Mouse (Mus musculus) brain, embryonic 18.5 days (tissue): ENCODE data around the gene Foxj1.
"Not testable (repeated sequence)": the region's sequence is repeated elsewhere in the genome, so short reads cannot be mapped to it uniquely, and the experiment has no call there.

Experiments used
- DNase-seq: peaks from one replicate; pipeline ENCODE4 v3.0.0-alpha.2; 2012; ENCODE audit warnings: low read depth, low spot score

The Foxj1 gene

GRCm38 (mm10) chr11:116335244-116336036, at the start of gene Foxj1:
Gene Foxj1 (minus strand): TSS chr11:116335399.
- DNase-seq, result peak; percentile 86

DNA sequence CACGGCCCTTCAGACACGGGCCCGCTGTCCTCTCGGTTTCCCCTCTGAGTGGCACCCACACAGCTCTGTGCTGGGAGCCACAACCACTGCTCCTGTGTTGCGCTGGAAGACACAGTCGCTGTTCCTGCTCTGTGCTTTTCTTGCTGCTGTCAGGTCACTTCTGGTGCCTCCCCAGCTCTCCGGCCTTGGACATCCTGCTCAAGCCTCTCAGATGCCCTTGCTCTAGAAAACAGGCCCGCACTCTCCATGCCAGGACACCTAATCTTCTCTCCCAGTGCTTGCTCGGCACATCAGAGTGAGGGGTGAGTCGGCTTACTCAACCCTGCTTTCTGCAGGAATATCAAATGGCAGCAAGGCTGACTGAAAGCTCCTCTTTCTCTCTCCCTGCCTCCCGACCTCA, 49.0 kb upstream of the Foxj1 start:
- DNase-seq, result no peak

- not testable (repeated sequence) for DNase-seq
Observed at GRCm38 (mm10) chr11:116383070-116383469, 47.9 kb upstream of the Foxj1 start.

DNA sequence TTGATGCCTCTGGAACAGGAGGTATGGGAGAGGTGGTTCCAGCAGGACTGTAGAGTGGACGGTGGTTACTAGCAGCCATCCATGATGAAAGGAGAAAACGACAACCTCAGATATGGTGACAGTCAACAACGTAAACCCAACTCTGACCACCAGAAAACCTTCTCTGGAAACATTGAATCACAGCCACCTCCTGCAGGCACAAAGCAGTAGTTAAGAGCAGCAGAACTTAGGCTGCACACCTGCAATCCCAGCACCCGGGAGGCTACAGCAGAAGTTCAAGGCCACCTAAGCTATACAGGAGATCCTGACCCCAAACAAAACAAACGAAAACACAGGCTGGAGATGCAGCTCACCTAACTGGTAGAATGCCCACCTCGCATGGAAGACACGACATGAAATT, 45.6 kb upstream of the Foxj1 start:
- no peak for DNase-seq

GRCm38 (mm10) chr11:116379530-116379929, 44.3 kb upstream of the Foxj1 start:
- no peak for DNase-seq

- no peak for DNase-seq
Observed at GRCm38 (mm10) chr11:116376945-116377661, 41.9 kb upstream of the Foxj1 start.

- no peak for DNase-seq
Observed at GRCm38 (mm10) chr11:116371894-116372450, 36.8 kb upstream of the Foxj1 start.

DNA sequence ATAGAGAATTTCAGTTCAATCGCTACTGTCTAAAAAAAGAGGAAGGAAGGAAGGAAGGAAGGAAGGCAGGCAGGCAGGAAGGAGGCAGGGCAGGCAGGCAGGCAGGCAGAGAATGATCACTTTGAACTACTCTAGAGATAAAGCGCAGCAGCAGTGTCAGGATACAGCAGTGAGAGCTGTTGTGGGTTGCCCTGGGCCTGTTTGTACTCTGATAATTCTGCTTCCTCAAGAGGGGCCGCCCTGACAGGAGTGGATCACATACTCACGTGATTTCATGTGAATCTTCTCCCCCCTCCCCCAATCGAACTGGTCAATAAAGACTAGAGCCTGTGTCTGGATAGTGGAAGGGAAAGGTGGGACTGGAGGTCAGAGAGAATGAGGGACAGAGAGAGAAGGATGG, 34.4 kb upstream of the Foxj1 start:
- no peak for DNase-seq

DNA sequence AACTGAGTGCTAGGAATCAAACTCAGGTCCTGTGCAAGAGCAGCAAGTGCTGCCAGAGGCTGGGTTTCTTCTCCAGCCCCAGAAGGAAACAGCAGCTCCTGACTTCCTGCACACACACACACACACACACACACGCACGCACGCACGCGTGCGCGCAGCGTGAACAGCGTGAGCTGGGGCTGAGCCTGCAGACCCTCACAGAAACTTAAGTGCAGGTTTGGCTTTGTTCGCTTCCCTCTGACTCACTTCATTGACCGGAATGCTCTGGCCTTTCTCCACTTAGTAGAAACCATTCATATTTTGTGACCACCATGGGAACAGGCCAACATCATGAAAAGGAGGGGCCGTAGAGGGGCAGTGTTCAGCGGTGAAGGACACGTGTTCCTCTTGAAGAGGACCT, 33.9 kb upstream of the Foxj1 start:
- no peak for DNase-seq

DNA sequence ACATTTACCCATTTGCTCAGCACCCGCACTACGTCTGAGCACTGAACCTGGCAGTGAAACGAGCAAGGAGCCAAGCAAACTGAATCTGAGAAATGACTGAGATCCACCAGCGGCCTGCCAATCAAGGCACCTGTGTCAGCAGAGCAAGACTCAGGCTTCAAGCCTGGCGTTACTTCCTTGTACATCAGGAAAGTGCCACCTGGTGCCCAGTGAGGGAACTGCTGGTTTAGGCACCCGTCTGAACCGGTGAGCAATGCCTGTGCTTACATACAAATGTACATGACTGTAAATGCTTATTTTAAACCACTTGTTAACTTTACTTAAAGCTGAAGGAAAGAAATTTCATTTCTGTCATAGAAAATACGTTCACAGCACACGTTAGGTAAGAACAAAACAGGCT, 32.9 kb upstream of the Foxj1 start:
- peak; percentile 26 for DNase-seq

GRCm38 (mm10) chr11:116366647-116367046, 31.4 kb upstream of the Foxj1 start:
- no peak for DNase-seq

- no peak for DNase-seq
Observed at GRCm38 (mm10) chr11:116366124-116366523, 30.9 kb upstream of the Foxj1 start.

GRCm38 (mm10) chr11:116365432-116365831, 30.2 kb upstream of the Foxj1 start:
- no peak for DNase-seq

DNA sequence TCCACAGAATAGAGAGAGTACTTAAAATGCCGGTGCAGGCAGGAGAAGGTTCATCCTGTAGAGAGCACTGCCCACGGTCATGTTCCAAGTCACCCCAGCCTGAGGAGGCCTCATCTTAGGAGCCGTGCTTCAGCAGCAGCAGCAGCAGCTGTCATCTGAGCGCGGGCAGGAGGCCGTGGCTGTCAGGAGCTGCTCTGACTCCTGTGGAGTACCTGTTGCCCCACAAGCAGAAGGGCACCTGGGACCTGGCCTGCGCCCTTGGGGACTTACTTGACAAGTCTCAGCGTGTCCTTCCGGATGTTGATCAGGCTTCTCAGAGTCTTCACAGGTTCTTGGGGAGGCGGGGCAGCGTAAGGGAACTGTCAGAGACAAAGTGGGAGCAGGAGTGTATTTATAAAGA, 26.8 kb upstream of the Foxj1 start:
- no peak for DNase-seq

- not testable (repeated sequence) for DNase-seq
Observed at GRCm38 (mm10) chr11:116360915-116361314, 25.7 kb upstream of the Foxj1 start.

GRCm38 (mm10) chr11:116359652-116360051, 24.5 kb upstream of the Foxj1 start:
- DNase-seq, result no peak

GRCm38 (mm10) chr11:116358926-116359637, 23.9 kb upstream of the Foxj1 start:
- no peak for DNase-seq

DNA sequence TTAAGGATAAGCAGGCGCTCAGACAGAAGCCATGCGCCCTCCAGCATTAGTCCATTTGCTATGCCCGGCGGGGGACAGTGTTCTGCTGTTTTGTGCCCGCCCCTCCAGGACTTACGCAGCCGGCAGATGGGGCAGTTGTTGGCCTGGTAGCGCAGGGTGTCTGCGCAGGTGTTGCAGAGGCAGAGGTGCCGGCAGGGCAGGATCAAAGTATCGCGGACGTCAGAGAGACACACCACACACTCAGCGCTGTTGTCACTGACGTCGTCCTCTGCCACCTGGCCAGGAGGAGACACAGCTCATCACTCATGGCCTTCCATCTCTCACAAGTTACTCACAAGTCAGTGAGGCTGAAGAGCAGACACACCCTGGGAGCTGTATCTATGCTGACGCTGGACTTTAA, 19.3 kb upstream of the Foxj1 start:
- DNase-seq, result no peak

- no peak for DNase-seq
Observed at GRCm38 (mm10) chr11:116353535-116353934, 18.3 kb upstream of the Foxj1 start.

DNA sequence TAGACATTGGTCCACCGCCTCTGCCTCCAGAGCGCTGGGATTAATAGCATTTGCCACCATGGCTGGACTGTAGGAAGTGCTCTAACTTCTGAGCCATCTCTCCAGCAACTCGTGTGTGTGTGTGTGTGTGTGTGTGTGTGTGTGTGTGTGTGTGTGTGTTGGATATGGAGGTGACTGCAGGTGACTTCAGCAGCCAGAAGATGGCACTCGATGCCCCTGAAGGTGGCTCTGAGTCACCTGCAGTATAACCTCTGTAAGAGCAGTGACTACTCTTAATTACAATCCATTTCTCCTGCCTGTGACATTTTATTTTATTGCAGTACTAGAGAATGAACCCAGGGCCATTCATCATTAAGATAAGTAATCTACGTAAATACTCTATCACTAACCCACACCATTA, 16.1 kb upstream of the Foxj1 start:
- no peak for DNase-seq

- DNase-seq, result no peak
Observed at GRCm38 (mm10) chr11:116347955-116348354, 12.8 kb upstream of the Foxj1 start.

- no peak for DNase-seq
Observed at GRCm38 (mm10) chr11:116347012-116347411, 11.8 kb upstream of the Foxj1 start.
